Mouse (Mus musculus) thymus, adult 2 months (tissue): ENCODE data around the gene Zfp184. TPM values are rescaled to one million over a fixed set of nuclear protein-coding genes. Genes with fewer than 3 reads are reported as not detected.
A peak's percentile ranks its signal among the peaks of the same experiment; 100 is the strongest.

Experiments
- DNase-seq: peaks from one replicate; pipeline ENCODE4 v3.0.0; 2021
- H3K27ac ChIP-seq: fragments of 200-500 bp; 2 replicates; pipeline ENCODE4 v1.5.1; 2012; ENCODE audit warnings: low read length, control low read depth; ENCODE audit not compliant: control insufficient read depth, insufficient read depth
- H3K27me3 ChIP-seq: fragments of 200-500 bp; 2 replicates; pipeline ENCODE4 v1.6.1; 2012; ENCODE audit warnings: mild to moderate bottlenecking, low read length, moderate library complexity, mixed read lengths; ENCODE audit not compliant: control insufficient read depth, insufficient read depth
- H3K36me3 ChIP-seq: fragments of 200-500 bp; 2 replicates; pipeline ENCODE4 v1.6.1; 2012; ENCODE audit warnings: mild to moderate bottlenecking, low read length, moderate library complexity; ENCODE audit not compliant: control insufficient read depth, insufficient read depth
- H3K4me1 ChIP-seq: fragments of 200-500 bp; replicated peaks from 2 replicates; pipeline ENCODE4 v1.6.1; 2012; ENCODE audit warnings: low read length; ENCODE audit not compliant: control insufficient read depth, insufficient read depth
- H3K4me3 ChIP-seq: fragments of 200-500 bp; 2 replicates; pipeline ENCODE4 v1.5.1; 2012; ENCODE audit warnings: mild to moderate bottlenecking, low read length, control low read depth, moderate library complexity; ENCODE audit not compliant: control insufficient read depth, insufficient read depth
- CTCF ChIP-seq: fragments of 200-500 bp; IDR thresholded peaks from 2 replicates; pipeline ENCODE4 v1.5.1; 2012; ENCODE audit warnings: mild to moderate bottlenecking, control low read depth, low read length, moderate library complexity, borderline replicate concordance; ENCODE audit not compliant: control insufficient read depth, poor library complexity, insufficient read depth; ENCODE audit errors: extremely low read depth
- POLR2A ChIP-seq: fragments of 200-500 bp; IDR thresholded peaks from 2 replicates; pipeline ENCODE4 v1.6.1; 2012; ENCODE audit warnings: mild to moderate bottlenecking, low read length, control low read depth, moderate library complexity; ENCODE audit not compliant: control insufficient read depth, poor library complexity, insufficient read depth; ENCODE audit errors: extremely low read depth
- WGBS: fragments of 180-500 bp; shearing (Covaris S2); methylation state at CpG from one replicate; pipeline ENCODE4 v1.1.7; 2018; 5-methylcytosine and 5-hydroxymethylcytosine counted together
- polyA plus RNA-seq: library from polyadenylated mRNA; depleted of rRNA; stranded (reverse); fragments of >200 nt; gene quantifications from 2 replicates; pipeline ENCODE4 v1.2.3, GENCODE M21; 2012

Gene Zfp184
- polyA plus RNA-seq, 1 experiment, result 1.1 TPM

GRCm38 (mm10) chr13:21915487-21915886, 29.4 kb upstream of the Zfp184 start:
- no peak for DNase-seq
- H3K27ac ChIP-seq, result no peak overlapping the region
- peaks cover 14% of the 10 kb centered on the region for H3K27me3 ChIP-seq
- no peak for TF ChIP-seq POLR2A
- no peak for TF ChIP-seq CTCF
- 60% methylated on average over 5 of the region's 5 CpGs for WGBS
- H3K36me3 ChIP-seq, result no peaks in the 10 kb centered on the region
- H3K4me3 ChIP-seq, result no peak overlapping the region
- peaks cover 7% of the 10 kb centered on the region for H3K4me1 ChIP-seq

- Histone ChIP-seq H3K36me3 (no peaks in the 10 kb centered on the region), H3K27ac (no peak overlapping the region), H3K4me1 (peaks cover 7% of the 10 kb centered on the region), H3K27me3 (peaks cover 14% of the 10 kb centered on the region), H3K4me3 (no peak overlapping the region)
- TF ChIP-seq POLR2A, result no peak
- TF ChIP-seq CTCF, result no peak
- WGBS, result 49% methylated on average over 6 of the region's 6 CpGs
- DNase-seq, result no peak
Observed at GRCm38 (mm10) chr13:21916056-21916455, 28.8 kb upstream of the Zfp184 start.

GRCm38 (mm10) chr13:21917040-21917439, 27.9 kb upstream of the Zfp184 start:
- no peak overlapping the region for H3K27ac ChIP-seq
- H3K27me3 ChIP-seq, result peaks cover 14% of the 10 kb centered on the region
- no peak overlapping the region for H3K4me3 ChIP-seq
- no peak for TF ChIP-seq CTCF
- no peak for TF ChIP-seq POLR2A
- peaks cover 7% of the 10 kb centered on the region for H3K4me1 ChIP-seq
- 12% methylated on average over 13 of the region's 13 CpGs for WGBS
- H3K36me3 ChIP-seq, result no peaks in the 10 kb centered on the region
- DNase-seq, result peak; percentile 48

- Histone ChIP-seq H3K4me3 (no peak overlapping the region), H3K36me3 (no peaks in the 10 kb centered on the region), H3K27ac (no peak overlapping the region), H3K27me3 (peaks cover 14% of the 10 kb centered on the region), H3K4me1 (peaks cover 7% of the 10 kb centered on the region)
- no peak for DNase-seq
- WGBS, result 6% methylated on average over 11 of the region's 11 CpGs
- TF ChIP-seq CTCF (no peak), POLR2A (no peak)
Observed at GRCm38 (mm10) chr13:21917480-21917879, 27.4 kb upstream of the Zfp184 start.

GRCm38 (mm10) chr13:21917992-21918391, 26.9 kb upstream of the Zfp184 start:
- Histone ChIP-seq H3K27me3 (peaks cover 14% of the 10 kb centered on the region), H3K36me3 (no peaks in the 10 kb centered on the region), H3K4me1 (peaks cover 7% of the 10 kb centered on the region), H3K4me3 (peak overlapping the region; percentile 15; the same call in 1 of the 2 replicates), H3K27ac (no peak overlapping the region)
- TF ChIP-seq CTCF (no peak), POLR2A (no peak)
- WGBS, result 3% methylated on average over 16 of the region's 16 CpGs
- DNase-seq, result no peak

- Histone ChIP-seq H3K27ac (no peak overlapping the region), H3K4me3 (peak overlapping the region; percentile 59), H3K27me3 (peaks cover 14% of the 10 kb centered on the region), H3K4me1 (peaks cover 7% of the 10 kb centered on the region), H3K36me3 (no peaks in the 10 kb centered on the region)
- DNase-seq, result peak; percentile 74
- TF ChIP-seq POLR2A (no peak), CTCF (no peak)
- 2% methylated on average over 38 of the region's 38 CpGs for WGBS
Observed at GRCm38 (mm10) chr13:21918570-21919419, 26.1 kb upstream of the Zfp184 start.

GRCm38 (mm10) chr13:21919836-21920431, 25.0 kb upstream of the Zfp184 start:
- no peak for DNase-seq
- peaks cover 7% of the 10 kb centered on the region for H3K4me1 ChIP-seq
- no peak overlapping the region for H3K4me3 ChIP-seq
- WGBS, result 23% methylated on average over 11 of the region's 11 CpGs
- peaks cover 11% of the 10 kb centered on the region for H3K27me3 ChIP-seq
- TF ChIP-seq POLR2A (no peak), CTCF (no peak)
- no peaks in the 10 kb centered on the region for H3K36me3 ChIP-seq
- no peak overlapping the region for H3K27ac ChIP-seq
